Mouse (Mus musculus) T-helper 2 cell (primary cell): ENCODE data around the gene Fblim1.

ENCODE experiments used
- in situ Hi-C: fragments of 300-600 bp; cut with MboI, MseI; formaldehyde crosslinking; loops from one replicate; pipeline ENCODE4 v1.15.1; 2025; ENCODE audit warnings: high pct_unique_total_duplicates

Gene Fblim1

GRCm38 (mm10) chr4:141625774-141626550, 20.1 kb upstream of the Fblim1 start:
- in situ Hi-C loops: no loop called here

GRCm38 (mm10) chr4:141624983-141625773, 19.3 kb upstream of the Fblim1 start:
- in situ Hi-C loops: no loop called here

- in situ Hi-C loops: no loop called here
These were observed 18.2 kb upstream of the Fblim1 start for GRCm38 (mm10) chr4:141624134-141624533.

GRCm38 (mm10) chr4:141623666-141624065, 17.8 kb upstream of the Fblim1 start, which contains the start of gene Slc25a34:
Gene Slc25a34, minus strand, starts transcription at chr4:141623821.
- in situ Hi-C loops: no loop called here

- in situ Hi-C loops: no loop called here
These were observed 17.1 kb upstream of the Fblim1 start for GRCm38 (mm10) chr4:141623037-141623436.

GRCm38 (mm10) chr4:141622580-141622979, 16.7 kb upstream of the Fblim1 start:
- in situ Hi-C loops: no loop called here

GRCm38 (mm10) chr4:141622091-141622490, 16.2 kb upstream of the Fblim1 start:
- in situ Hi-C loops: no loop called here

- in situ Hi-C loops: no loop called here
These were observed 15.4 kb upstream of the Fblim1 start for GRCm38 (mm10) chr4:141621297-141621696.

- in situ Hi-C loops: no loop called here
These were observed 13.5 kb upstream of the Fblim1 start for GRCm38 (mm10) chr4:141619299-141619883.

GRCm38 (mm10) chr4:141618565-141619243, 12.8 kb upstream of the Fblim1 start, which contains the start of gene Tmem82:
Gene Tmem82, minus strand, starts transcription at chr4:141618633.
- in situ Hi-C loops: no loop called here

- in situ Hi-C loops: no loop called here
These were observed 12.1 kb upstream of the Fblim1 start for GRCm38 (mm10) chr4:141617863-141618564.

GRCm38 (mm10) chr4:141617299-141617698, 11.4 kb upstream of the Fblim1 start:
- in situ Hi-C loops: no loop called here

GRCm38 (mm10) chr4:141616811-141617210, 10.9 kb upstream of the Fblim1 start:
- in situ Hi-C loops: no loop called here

- in situ Hi-C loops: no loop called here
These were observed 9.1 kb upstream of the Fblim1 start for GRCm38 (mm10) chr4:141614946-141615345.

- in situ Hi-C loops: no loop called here
These were observed 3.6 kb upstream of the Fblim1 start for GRCm38 (mm10) chr4:141609538-141609937.

GRCm38 (mm10) chr4:141605421-141605820, 475 bp downstream of the Fblim1 start:
- in situ Hi-C loops: no loop called here

- in situ Hi-C loops: no loop called here
These were observed 1.4 kb downstream of the Fblim1 start for GRCm38 (mm10) chr4:141604493-141604892.

GRCm38 (mm10) chr4:141603921-141604320, 2.0 kb downstream of the Fblim1 start:
- in situ Hi-C loops: no loop called here

- in situ Hi-C loops: no loop called here
These were observed 3.2 kb downstream of the Fblim1 start for GRCm38 (mm10) chr4:141602523-141603223.

GRCm38 (mm10) chr4:141601148-141601862, 4.6 kb downstream of the Fblim1 start:
- in situ Hi-C loops: no loop called here
